Mouse (Mus musculus): ENCODE data around the gene Morn3.

Gene Morn3

GRCm38 (mm10) chr5:123024312-123024711 is 22.5 kb downstream of the Morn3 start:
- no peak for DNase-seq (ENCODE audit: low spot score in 2 of 2)

- no peak for DNase-seq (ENCODE audit: low spot score in 2 of 2)
Measured at GRCm38 (mm10) chr5:123023049-123023448, 23.8 kb downstream of the Morn3 start.

- DNase-seq (ENCODE audit: low spot score in 2 of 2) = no peak
Measured at GRCm38 (mm10) chr5:123021438-123021837, 25.4 kb downstream of the Morn3 start.

DNA sequence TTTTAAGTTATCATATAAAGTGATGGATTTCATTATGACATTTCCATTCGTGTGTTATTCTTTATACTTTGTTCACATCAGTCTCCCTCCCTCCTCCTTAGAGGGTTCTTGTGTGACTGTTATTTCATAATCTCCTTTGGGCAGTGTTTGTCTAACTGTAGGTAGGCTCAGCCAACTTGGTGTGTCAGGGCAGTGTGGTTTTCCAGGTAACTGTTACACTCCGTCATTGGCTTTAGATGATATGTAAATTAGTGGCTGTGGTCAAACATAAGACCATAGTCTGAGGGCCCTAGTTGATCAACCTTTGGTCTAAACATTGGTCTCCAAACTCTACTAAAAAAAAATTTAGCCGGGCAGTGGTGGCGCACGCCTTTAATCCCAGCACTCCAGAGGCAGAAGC is 26.4 kb downstream of the Morn3 start:
- no peak for DNase-seq (ENCODE audit: low spot score in 2 of 2)

DNA sequence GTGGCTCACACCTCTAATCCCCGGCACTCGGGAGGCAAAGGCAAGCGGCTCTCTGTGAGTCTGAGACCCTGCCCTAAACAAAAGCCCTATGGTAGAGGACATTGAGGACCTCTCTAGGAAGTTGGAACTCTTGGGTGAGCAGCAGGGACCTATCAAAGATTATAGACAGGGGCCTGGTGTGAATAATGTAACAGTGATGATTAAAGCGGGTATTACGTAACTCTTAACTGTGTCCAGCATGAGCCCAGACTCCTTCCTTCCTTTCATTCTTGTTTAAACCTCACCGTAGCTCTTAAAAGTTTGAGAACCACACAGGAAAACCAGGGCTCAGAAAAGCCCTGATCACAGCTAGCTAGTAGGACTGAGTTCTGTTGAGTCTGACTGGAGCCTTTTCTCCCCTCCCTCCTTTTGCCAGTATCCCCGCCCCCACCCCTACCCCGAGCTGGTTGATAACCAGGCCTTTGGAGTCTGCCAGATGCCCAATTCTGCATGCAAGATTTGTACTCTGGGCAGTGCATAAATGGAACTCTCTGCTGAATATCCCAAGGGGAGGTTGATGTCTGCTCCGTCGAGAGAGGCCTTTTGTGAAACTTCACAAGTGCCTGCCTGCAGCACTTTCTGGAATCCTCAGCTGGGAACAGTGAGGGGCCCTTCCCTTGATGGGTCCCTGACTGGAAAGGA is 27.3 kb downstream of the Morn3 start:
- DNase-seq (ENCODE audit: low spot score in 2 of 2) = no peak

GRCm38 (mm10) chr5:123017504-123017903 is 29.3 kb downstream of the Morn3 start:
- DNase-seq (ENCODE audit: low spot score in 2 of 2) = no peak

GRCm38 (mm10) chr5:123015915-123016314 is 30.9 kb downstream of the Morn3 start:
- DNase-seq (ENCODE audit: low spot score in 2 of 2) = no peak

GRCm38 (mm10) chr5:123014753-123015701 is 31.8 kb downstream of the Morn3 start, which contains the start of gene Orai1:
Orai1 (plus strand) TSS chr5:123015074.
- peak; percentile 98 for DNase-seq (ENCODE audit: low spot score in 2 of 2)

- DNase-seq (ENCODE audit: low spot score in 2 of 2) = peak in 1 of 2 experiments; percentile 47
Measured at GRCm38 (mm10) chr5:123013599-123014315, 33.1 kb downstream of the Morn3 start.

GRCm38 (mm10) chr5:123011705-123012104 is 35.1 kb downstream of the Morn3 start:
- DNase-seq (ENCODE audit: low spot score in 2 of 2) = no peak

DNA sequence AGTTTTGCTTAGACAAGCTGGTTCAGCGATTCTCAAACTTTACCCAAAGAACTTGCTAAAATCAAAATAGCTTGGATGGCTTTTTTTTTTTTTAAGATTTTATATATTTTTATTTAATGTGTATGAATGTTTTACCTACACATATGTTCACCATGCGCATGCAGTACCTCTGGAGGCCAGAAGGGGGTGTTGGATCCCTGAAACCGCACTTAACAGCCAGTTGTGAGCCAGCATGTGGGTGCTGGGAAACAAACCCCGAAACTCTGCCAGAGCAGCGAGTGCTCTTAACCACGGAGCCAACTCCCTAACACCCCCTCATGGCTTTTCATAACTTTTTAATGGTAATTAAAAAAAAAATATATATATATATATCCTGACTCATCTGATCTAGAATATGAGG is 36.0 kb downstream of the Morn3 start:
- no peak for DNase-seq (ENCODE audit: low spot score in 2 of 2)

DNA sequence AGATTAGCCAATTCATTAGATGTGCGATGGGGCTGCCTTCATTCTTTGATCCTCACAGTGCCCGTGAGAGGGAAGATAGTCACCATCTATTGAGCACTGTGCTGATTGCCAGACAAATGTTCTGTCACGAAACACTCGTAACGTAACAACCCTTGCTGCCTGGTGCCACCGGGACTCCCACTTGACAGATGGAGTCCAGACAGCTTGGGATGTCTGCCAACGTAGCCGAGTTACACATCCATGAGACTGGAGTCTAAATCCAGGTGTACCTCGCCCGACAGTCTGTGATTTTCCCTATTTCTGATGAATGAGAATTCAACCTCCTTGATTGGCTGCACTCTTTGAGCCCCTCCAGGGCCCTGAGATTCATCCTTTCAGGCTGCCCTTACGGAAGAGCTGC is 36.9 kb downstream of the Morn3 start:
- DNase-seq (ENCODE audit: low spot score in 2 of 2) = no peak

GRCm38 (mm10) chr5:123008877-123009493 is 37.8 kb downstream of the Morn3 start:
- DNase-seq (ENCODE audit: low spot score in 2 of 2) = no peak

DNA sequence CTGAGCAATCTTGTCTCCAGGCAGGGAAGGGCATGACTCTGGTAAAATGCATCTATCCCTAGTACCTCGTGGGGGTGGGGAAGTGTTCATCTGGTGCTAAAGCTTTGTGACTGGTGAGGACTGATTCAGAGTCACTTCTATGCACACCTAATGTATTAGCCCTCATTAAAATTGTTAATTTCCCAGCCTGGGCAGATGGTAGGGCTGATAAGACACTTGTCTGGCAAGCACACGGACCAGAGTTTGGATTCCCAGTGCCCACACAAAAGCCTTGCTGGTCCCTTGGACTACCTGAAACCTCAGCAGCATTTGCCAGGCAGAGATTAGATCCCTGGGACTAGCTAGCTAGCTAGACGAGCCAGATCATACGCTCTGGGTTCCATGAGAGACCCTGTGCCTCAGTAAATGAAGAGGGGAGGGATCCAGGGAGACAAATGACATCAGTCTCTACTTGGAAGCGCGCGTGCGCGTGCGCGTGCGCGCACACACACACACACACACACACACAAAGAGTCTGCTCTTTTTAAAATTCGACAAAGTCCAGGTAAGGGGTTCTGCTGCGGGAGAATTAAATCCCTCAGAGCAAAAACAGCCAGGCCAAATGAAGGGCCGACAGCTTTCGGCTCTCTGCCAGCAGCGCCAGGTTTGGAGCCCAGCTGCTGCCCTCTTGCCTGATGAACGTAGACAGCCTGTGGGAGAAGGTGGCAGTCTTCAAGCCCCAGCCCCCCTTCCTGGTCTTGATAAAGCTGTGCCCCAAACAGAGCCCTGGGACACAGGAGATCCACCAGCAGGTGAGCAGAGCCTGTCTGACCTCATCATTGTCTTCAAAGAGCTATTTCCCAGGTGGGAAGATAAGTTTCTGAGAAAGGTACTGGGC is 40.9 kb downstream of the Morn3 start:
- no peak for DNase-seq (ENCODE audit: low spot score in 2 of 2)

DNA sequence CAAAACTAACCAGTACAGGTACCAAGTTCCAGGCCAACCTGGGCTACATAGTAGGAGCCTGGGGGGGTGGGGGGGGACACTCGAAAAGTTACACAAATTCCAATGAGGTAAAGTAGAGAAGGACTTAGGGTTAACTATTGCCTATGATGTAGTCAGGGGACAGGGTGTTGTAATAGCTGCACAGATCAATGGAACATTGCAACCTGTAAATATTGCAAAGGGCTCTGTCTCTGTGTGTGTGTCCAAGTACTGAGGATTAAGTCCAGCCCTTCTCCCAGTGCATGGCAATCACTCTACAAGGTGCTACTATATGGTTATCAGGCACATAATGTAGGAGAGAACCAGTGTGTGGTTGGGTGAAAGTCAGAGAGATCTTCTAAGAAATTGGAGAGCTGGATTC is 45.9 kb downstream of the Morn3 start:
- DNase-seq (ENCODE audit: low spot score in 2 of 2) = no peak

DNA sequence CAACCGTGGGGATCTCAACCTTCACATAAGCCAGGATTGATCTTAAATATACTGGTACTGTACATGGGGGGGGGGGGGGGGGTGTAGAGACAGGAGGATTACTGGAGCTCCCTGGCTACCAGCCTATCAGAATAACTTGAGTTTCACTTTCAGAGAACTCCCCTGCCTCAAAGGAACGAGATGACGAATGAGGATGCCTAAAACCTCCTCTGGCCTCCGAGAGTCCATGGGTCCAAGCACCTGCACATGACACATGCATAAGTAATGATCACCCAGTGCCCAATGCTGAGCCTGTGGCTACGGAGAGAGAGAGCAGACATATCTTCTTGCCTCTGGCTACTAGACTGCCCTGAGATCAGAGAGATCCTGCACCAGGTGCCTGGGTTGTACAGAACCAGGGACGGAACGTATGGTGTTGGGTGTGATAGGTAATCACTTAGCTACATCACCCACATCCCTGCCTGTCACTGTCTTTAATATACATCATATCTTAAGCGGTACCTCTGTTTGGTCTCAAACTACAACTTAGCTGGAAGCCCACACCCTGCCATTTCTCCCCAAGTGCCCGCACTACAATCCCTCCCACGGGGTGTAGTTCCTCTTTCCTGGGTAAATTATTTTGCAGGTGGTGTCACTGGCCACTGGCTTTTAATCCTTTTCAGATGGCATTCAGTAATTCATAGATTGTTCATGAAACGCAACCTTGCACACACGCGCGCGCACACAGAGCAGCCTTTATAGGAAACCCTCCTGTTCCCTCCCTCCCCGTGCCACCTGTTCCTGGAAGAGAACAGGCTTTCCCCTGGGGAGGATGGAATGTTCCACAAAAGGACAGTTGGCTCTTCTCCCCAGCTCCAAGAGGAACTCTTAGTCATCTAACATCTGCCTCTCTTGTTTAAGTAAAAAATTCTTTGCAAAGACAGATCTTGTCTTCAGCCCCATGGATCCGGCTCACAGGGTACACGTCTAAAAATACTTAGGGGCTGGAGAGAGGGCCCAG is 49.3 kb downstream of the Morn3 start:
- no peak for DNase-seq (ENCODE audit: low spot score in 2 of 2)

DNA sequence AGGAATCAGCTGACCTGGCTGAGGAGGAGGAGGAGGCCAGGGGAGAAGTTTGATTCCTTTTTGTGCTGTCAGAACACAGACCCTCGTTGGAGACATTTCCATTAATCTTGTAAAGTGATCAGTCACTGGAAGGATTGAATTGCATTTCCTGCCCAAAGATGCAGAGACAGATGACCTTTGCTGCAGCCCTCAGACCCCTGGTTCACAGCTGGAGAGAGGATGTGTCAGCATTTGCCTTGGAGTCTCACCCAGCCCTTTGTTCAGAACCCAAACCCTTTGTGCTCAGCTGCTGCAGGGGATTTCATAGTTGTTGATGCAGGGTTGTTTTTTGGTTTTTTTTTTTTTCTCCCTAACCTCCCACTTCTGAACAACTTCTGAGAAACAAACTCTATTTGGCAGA is 51.9 kb downstream of the Morn3 start:
- DNase-seq (ENCODE audit: low spot score in 2 of 2) = no peak

GRCm38 (mm10) chr5:122994303-122994846 is 52.4 kb downstream of the Morn3 start:
- peak; percentile 85 to 96 for DNase-seq (ENCODE audit: low spot score in 2 of 2)

DNA sequence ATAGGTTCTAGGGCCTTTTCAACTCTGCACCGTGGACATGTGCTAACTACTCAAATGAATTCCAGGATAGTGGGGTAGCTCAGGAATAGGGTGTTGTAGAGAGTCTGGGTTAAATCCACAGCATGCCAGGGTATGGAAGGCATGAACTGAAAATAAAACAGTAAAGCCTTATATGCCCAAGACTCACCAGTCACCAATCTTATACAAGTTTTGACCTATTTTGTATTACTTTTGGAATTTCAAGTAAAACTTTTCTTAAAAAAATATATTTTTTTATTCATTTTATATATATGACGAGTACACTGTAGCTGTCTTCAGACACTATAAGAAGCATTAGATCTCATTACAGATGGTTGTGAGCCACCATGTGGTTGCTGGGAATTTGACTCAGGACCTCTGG is 53.0 kb downstream of the Morn3 start:
- no peak for DNase-seq (ENCODE audit: low spot score in 2 of 2)

All from urinary bladder, postnatal 4 days (tissue).